Mouse (Mus musculus): ENCODE measurements around the gene Inmt. TPM values are rescaled to one million over a fixed set of nuclear protein-coding genes. Genes with fewer than 3 reads are reported as not detected.
A peak's percentile ranks its signal among the peaks of the same experiment; 100 is the strongest.
"Not testable (repeated sequence)": the region's sequence is repeated elsewhere in the genome, so short reads cannot be mapped to it uniquely, and the experiment has no call there.

Inmt gene
- 10 to 100 TPM; 13.8 to 16.1 TPM for total RNA-seq (2021)
- long read RNA-seq, experiment 1, transcript Inmt-201 (3 exons, 1,077 nt): major isoform, 5 of 9 reads
- long read RNA-seq, experiment 1, partial matches to known transcripts: 1 of 9 reads
- long read RNA-seq, experiment 1, other reads (novel, unspliced or antisense): 3 of 9 reads
- long read RNA-seq, experiment 2, transcript Inmt-201 (3 exons, 1,077 nt): major isoform, 9 of 14 reads
- long read RNA-seq, experiment 2, partial matches to known transcripts: 3 of 14 reads
- long read RNA-seq, experiment 2, other reads (novel, unspliced or antisense): 2 of 14 reads

GRCm38 (mm10) chr6:55174741-55175181 lies at the start of gene Inmt:
Gene Inmt (minus strand): TSS chr6:55175043.
- DNase-seq (ENCODE audit: low spot score): peak; percentile 52

GRCm38 (mm10) chr6:55223986-55224385 lies 49.1 kb upstream of the Inmt start:
- DNase-seq (ENCODE audit: low spot score): no peak

- DNase-seq (ENCODE audit: low spot score): no peak
Measured at GRCm38 (mm10) chr6:55218232-55218631, 43.4 kb upstream of the Inmt start.

GRCm38 (mm10) chr6:55214541-55214940 lies 39.7 kb upstream of the Inmt start:
- peak; percentile 38 for DNase-seq (ENCODE audit: low spot score)

GRCm38 (mm10) chr6:55210423-55211365 lies 35.9 kb upstream of the Inmt start:
- peak; percentile 42 for DNase-seq (ENCODE audit: low spot score)

- no peak for DNase-seq (ENCODE audit: low spot score)
Measured at GRCm38 (mm10) chr6:55207786-55208185, 32.9 kb upstream of the Inmt start.

- no peak for DNase-seq (ENCODE audit: low spot score)
Measured at GRCm38 (mm10) chr6:55203931-55204330, 29.1 kb upstream of the Inmt start.

- DNase-seq (ENCODE audit: low spot score): peak; percentile 94
Measured at GRCm38 (mm10) chr6:55202913-55203910, 28.4 kb upstream of the Inmt start, which contains the start of gene Mindy4. Gene Mindy4 (plus strand): TSS chr6:55203383.

- DNase-seq (ENCODE audit: low spot score): peak; percentile 70
Measured at GRCm38 (mm10) chr6:55199047-55199446, 24.2 kb upstream of the Inmt start.

- no peak for DNase-seq (ENCODE audit: low spot score)
Measured at GRCm38 (mm10) chr6:55193171-55193570, 18.3 kb upstream of the Inmt start.

GRCm38 (mm10) chr6:55191537-55191936 lies 16.7 kb upstream of the Inmt start:
- DNase-seq (ENCODE audit: low spot score): peak; percentile 45

GRCm38 (mm10) chr6:55189406-55189805 lies 14.6 kb upstream of the Inmt start:
- no peak for DNase-seq (ENCODE audit: low spot score)

- DNase-seq (ENCODE audit: low spot score): not testable (repeated sequence)
Measured at GRCm38 (mm10) chr6:55187827-55188226, 13.0 kb upstream of the Inmt start.

GRCm38 (mm10) chr6:55182655-55183430 lies 8.0 kb upstream of the Inmt start:
- no peak for DNase-seq (ENCODE audit: low spot score)

- DNase-seq (ENCODE audit: low spot score): peak; percentile 45
Measured at GRCm38 (mm10) chr6:55179560-55179959, 4.7 kb upstream of the Inmt start.

- DNase-seq (ENCODE audit: low spot score): no peak
Measured at GRCm38 (mm10) chr6:55177060-55177732, 2.4 kb upstream of the Inmt start.

GRCm38 (mm10) chr6:55175892-55176291 lies 1.0 kb upstream of the Inmt start:
- DNase-seq (ENCODE audit: low spot score): no peak

- no peak for DNase-seq (ENCODE audit: low spot score)
Measured at GRCm38 (mm10) chr6:55175456-55175855, 613 bp upstream of the Inmt start.

GRCm38 (mm10) chr6:55173941-55174349 lies 898 bp downstream of the Inmt start:
- DNase-seq (ENCODE audit: low spot score): no peak

GRCm38 (mm10) chr6:55173171-55173570 lies 1.7 kb downstream of the Inmt start:
- DNase-seq (ENCODE audit: low spot score): no peak

Measured in gastrocnemius, adult 18-20 months (tissue).